Mouse (Mus musculus) frontal cortex, postnatal 36 days (tissue): ENCODE results near the gene Ss18l2.
A peak's percentile ranks its signal among the peaks of the same experiment; 100 is the strongest.

Experiments used
- DNase-seq, 2 experiments: peaks; one replicate each; pipeline ENCODE4 v3.0.0; 2022; ENCODE audit warnings: low spot score in 2 of 2

The Ss18l2 gene

GRCm38 (mm10) chr9:121709898-121710583 is at the start of gene Ss18l2:
Gene Ss18l2 (plus strand): TSS chr9:121710329.
- DNase-seq: peak; percentile 93 to 98

DNA sequence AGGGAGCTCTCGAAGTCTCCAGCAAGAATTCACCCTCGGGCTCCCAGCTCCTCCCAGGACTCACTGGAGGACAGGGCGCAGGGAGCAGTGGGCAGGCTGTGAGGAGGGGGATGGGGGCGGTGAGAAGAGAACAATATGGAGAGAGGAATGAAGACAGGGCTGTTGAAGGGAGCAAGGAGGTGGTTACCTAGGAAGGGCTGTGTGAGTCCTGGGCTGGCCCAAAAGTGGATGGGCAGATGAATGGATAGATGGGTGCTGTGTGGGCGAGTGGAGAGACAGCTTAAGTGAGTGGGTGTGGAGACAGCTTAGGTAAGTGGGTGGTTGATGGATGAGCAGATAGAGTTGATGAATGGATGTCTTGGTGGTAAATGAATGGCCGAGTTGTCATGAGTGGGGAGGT is 46.7 kb upstream of the Ss18l2 start:
- peak; percentile 44 to 46 for DNase-seq

- DNase-seq: peak; percentile 42 to 82
These were observed 46.0 kb upstream of the Ss18l2 start for GRCm38 (mm10) chr9:121664104-121664503.

GRCm38 (mm10) chr9:121666957-121667630 is 43.0 kb upstream of the Ss18l2 start:
- DNase-seq: peak; percentile 66 to 79

DNA sequence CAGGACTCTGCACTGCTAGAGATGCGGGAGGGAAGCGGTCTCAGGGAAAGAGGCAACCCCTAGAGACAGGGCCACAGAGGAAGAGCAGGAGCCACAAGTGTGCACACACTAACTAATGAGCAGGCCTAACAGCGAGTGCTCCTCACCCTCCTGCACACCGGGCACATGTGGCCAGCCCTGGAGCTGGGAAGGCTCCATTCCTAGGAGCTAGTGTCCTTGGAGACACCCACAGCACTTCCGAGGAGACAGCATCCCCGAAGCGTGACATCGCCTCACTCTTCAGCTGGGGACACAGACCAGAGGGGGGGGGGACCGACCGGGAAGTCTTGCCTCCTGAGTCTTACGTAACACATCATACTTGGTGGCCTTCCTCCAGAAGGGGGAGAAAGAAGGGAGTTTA is 42.3 kb upstream of the Ss18l2 start:
- peak in 1 of 2 experiments; percentile 36 for DNase-seq

- peak; percentile 50 to 51 for DNase-seq
These were observed 40.8 kb upstream of the Ss18l2 start for GRCm38 (mm10) chr9:121669348-121669791.

- DNase-seq: peak in 1 of 2 experiments; percentile 31
These were observed 38.8 kb upstream of the Ss18l2 start for GRCm38 (mm10) chr9:121671300-121671699.

GRCm38 (mm10) chr9:121672311-121672710 is 37.8 kb upstream of the Ss18l2 start:
- DNase-seq: no peak

- no peak for DNase-seq
These were observed 36.4 kb upstream of the Ss18l2 start for GRCm38 (mm10) chr9:121673716-121674115.

GRCm38 (mm10) chr9:121675011-121675410 is 35.1 kb upstream of the Ss18l2 start:
- DNase-seq: no peak

- DNase-seq: no peak
These were observed 34.6 kb upstream of the Ss18l2 start for GRCm38 (mm10) chr9:121675556-121675955.

DNA sequence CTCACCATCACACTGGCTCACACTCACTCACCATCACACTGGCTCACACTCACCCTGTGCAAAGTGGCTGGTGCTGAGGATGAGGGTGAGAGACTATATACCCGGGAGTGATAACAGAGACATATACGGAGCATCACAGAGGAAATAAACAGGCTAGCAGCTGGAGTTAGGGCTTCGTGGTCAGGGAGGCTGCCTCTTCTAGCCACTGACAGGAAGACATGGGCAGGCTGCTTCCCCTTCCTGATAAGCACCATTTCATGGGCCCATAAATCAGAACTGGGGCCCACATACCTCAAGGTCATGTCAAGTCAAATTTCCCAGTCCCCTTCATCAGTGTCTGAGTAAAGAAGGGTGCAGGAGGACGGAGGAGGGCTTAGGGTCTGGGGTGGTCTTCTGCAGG is 33.1 kb upstream of the Ss18l2 start:
- DNase-seq: no peak

GRCm38 (mm10) chr9:121677476-121677875 is 32.7 kb upstream of the Ss18l2 start:
- DNase-seq: no peak

GRCm38 (mm10) chr9:121679549-121679948 is 30.6 kb upstream of the Ss18l2 start:
- peak in 1 of 2 experiments; percentile 37 for DNase-seq

GRCm38 (mm10) chr9:121681191-121681590 is 28.9 kb upstream of the Ss18l2 start:
- DNase-seq: no peak

- no peak for DNase-seq
These were observed 28.0 kb upstream of the Ss18l2 start for GRCm38 (mm10) chr9:121682037-121682680.

DNA sequence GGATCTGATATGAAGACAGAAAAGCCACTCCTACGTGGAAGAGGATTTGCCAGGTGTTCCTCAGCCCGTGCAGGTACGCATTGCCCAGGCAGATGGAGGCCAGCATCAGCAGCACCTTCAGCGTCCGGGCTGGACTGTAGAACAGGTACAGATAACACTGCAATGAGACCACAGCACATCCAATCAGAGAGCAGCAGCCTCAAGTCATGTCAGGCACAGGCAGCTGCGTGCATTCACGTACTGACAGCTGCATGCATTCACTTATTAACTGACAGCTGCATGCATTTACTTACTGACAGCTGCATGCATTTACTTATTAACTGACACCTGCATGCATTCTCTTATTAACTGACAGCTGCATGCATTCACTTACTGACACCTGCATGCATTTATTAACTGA is 25.4 kb upstream of the Ss18l2 start:
- no peak for DNase-seq

- DNase-seq: peak; percentile 46 to 74
These were observed 19.9 kb upstream of the Ss18l2 start for GRCm38 (mm10) chr9:121690200-121690651.

- DNase-seq: no peak
These were observed 19.4 kb upstream of the Ss18l2 start for GRCm38 (mm10) chr9:121690734-121691133.

DNA sequence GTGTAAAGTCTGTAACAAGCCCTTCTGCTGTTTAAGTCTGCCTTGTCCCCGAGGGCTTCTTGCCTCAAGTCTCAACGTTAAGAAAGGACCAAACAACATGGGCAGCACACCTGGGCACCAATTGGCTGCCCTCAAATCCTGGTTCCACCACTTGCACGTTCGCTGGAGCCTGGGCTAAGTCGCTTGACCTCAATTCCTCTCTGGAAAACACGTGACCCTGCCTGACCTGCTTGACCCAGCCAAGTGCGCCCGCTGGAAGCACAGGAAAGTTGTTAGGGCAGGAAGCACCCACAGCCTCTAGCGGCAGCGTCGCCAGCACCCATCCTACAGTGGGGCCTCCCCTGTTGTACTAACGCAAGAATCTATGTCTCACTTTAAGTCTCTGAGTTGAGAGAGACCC is 15.4 kb upstream of the Ss18l2 start:
- no peak for DNase-seq

DNA sequence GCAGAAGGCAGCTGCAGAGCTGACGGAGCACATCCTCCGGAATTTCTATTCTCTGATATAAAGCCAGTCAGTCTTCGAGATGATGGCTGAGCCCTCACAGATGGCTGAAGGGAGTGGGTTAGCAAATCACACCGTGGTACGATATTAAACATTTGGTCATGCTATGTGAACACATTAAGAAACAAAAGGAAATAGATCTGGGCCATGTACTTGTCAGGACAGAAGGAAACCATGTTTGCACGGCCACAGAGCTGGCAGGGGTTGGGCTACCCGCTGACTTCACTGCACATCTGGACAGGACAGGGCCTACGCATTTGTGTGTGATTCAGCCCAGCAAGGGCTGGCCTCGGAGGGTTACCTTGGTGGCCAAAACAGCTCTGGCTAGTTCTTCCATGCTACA is 13.5 kb upstream of the Ss18l2 start:
- no peak for DNase-seq
